Mouse (Mus musculus) intestine, embryonic 14.5 days (tissue): ENCODE measurements at regions not wholly inside any gene's neighbourhood (a gene's known extent, or its start where the extent isn't known, plus 50 kb on each side); places are given as distances from the start of the nearest gene placed in this dataset.
"Not testable (repeated sequence)": the region's sequence is repeated elsewhere in the genome, so short reads cannot be mapped to it uniquely, and the experiment has no call there.

Experiments used
- ATAC-seq: fragments of 200-750 bp; cut with Nextera tagmentation; replicated peaks from 2 replicates; pipeline ENCODE4 v1.8.0; 2017; ENCODE audit warnings: low read depth, moderate number of reproducible peaks, moderate TSS enrichment, moderate library complexity; ENCODE audit not compliant: low FRiP score, low TSS enrichment
- DNase-seq: peaks from one replicate; pipeline ENCODE4 v3.0.0-alpha.2; 2018; ENCODE audit warnings: low spot score
- H3K27ac ChIP-seq: fragments of 300-500 bp; sonication (generic); 2 replicates; pipeline ENCODE4 v1.5.1; 2014; ENCODE audit warnings: low read depth, mild to moderate bottlenecking, control low read depth
- H3K27me3 ChIP-seq: fragments of 300-500 bp; sonication (generic); replicated peaks from 2 replicates; pipeline ENCODE4 v1.6.1; 2014; ENCODE audit warnings: low read length, control low read depth; ENCODE audit not compliant: control insufficient read depth, insufficient read depth
- H3K36me3 ChIP-seq: fragments of 300-500 bp; sonication (generic); 2 replicates; pipeline ENCODE4 v1.6.1; 2014; ENCODE audit warnings: low read length, control low read depth; ENCODE audit not compliant: control insufficient read depth, insufficient read depth
- H3K4me1 ChIP-seq: fragments of 300-500 bp; sonication (generic); replicated peaks from 2 replicates; pipeline ENCODE4 v1.6.1; 2014; ENCODE audit warnings: low read length, control low read depth, mixed read lengths; ENCODE audit not compliant: control insufficient read depth, insufficient read depth
- H3K4me2 ChIP-seq: fragments of 300-500 bp; sonication (generic); 2 replicates; pipeline ENCODE4 v1.6.1; 2014; ENCODE audit warnings: low read length
- H3K4me3 ChIP-seq: fragments of 300-500 bp; sonication (generic); 2 replicates; pipeline ENCODE4 v1.5.1; 2014; ENCODE audit warnings: low read depth, low read length, control low read depth, mixed read lengths
- H3K9ac ChIP-seq: fragments of 300-500 bp; sonication (generic); 2 replicates; pipeline ENCODE4 v1.6.1; 2014; ENCODE audit warnings: mild to moderate bottlenecking, low read length
- H3K9me3 ChIP-seq: fragments of 300-500 bp; sonication (generic); 2 replicates; pipeline ENCODE4 v1.6.1; 2016; ENCODE audit warnings: low read length, control low read depth; ENCODE audit not compliant: control insufficient read depth
- WGBS: fragments of 180-500 bp; shearing (Covaris S2); extraction: QIAGEN DNeasy Blood & Tissue Kit; methylation state at CpG from one replicate; pipeline ENCODE4 v1.1.7; 2014; 5-methylcytosine and 5-hydroxymethylcytosine counted together

- no peaks in the 10 kb centered on the region for H3K9me3 ChIP-seq
- 72% methylated on average over 5 of the region's 5 CpGs for WGBS
- H3K27me3 ChIP-seq: no peaks in the 10 kb centered on the region
- H3K27ac ChIP-seq: no peak overlapping the region
- H3K4me1 ChIP-seq: no peaks in the 10 kb centered on the region
- ATAC-seq (no peak), DNase-seq (no peak)
- no peak overlapping the region for H3K4me2 ChIP-seq
- no peak overlapping the region for H3K4me3 ChIP-seq
- H3K9ac ChIP-seq: no peak overlapping the region
- no peaks in the 10 kb centered on the region for H3K36me3 ChIP-seq
Measured at GRCm38 (mm10) chr15:42111811-42112210, 1977.6 kb downstream of the 9330182O14Rik start.

GRCm38 (mm10) chr15:42127471-42127870 is 1993.3 kb downstream of the 9330182O14Rik start:
- Histone ChIP-seq H3K27me3 (no peaks in the 10 kb centered on the region), H3K4me2 (no peak overlapping the region), H3K36me3 (no peaks in the 10 kb centered on the region), H3K27ac (no peak overlapping the region), H3K9me3 (no peaks in the 10 kb centered on the region), H3K4me3 (no peak overlapping the region), H3K4me1 (no peaks in the 10 kb centered on the region), H3K9ac (no peak overlapping the region)
- no peak for DNase-seq
- ATAC-seq: no peak
- WGBS: 72% methylated on average over 1 of the region's 1 CpGs

- 81% methylated on average over 3 of the region's 3 CpGs for WGBS
- no peak overlapping the region for H3K9ac ChIP-seq
- no peak for DNase-seq
Measured at GRCm38 (mm10) chr15:42128976-42129375, 1994.8 kb downstream of the 9330182O14Rik start.

GRCm38 (mm10) chr15:42166546-42166945 is 2032.4 kb downstream of the 9330182O14Rik start:
- ATAC-seq: no peak
- no peaks in the 10 kb centered on the region for H3K27me3 ChIP-seq
- no peak overlapping the region for H3K4me3 ChIP-seq

More at GRCm38 (mm10) chr15:42128976-42129375, 1994.8 kb downstream of the 9330182O14Rik start:
- no peaks in the 10 kb centered on the region for H3K36me3 ChIP-seq
- no peak for ATAC-seq
- H3K27ac ChIP-seq: no peak overlapping the region
- H3K27me3 ChIP-seq: no peaks in the 10 kb centered on the region
- H3K9me3 ChIP-seq: no peaks in the 10 kb centered on the region
- H3K4me1 ChIP-seq: no peaks in the 10 kb centered on the region
- no peak overlapping the region for H3K4me2 ChIP-seq
- no peak overlapping the region for H3K4me3 ChIP-seq

GRCm38 (mm10) chr15:42177766-42178165 is 2043.6 kb downstream of the 9330182O14Rik start:
- DNase-seq, H3K9me3 ChIP-seq, H3K27me3 ChIP-seq, H3K36me3 ChIP-seq, H3K4me3 ChIP-seq, H3K9ac ChIP-seq, ATAC-seq, H3K4me2 ChIP-seq, H3K27ac ChIP-seq, H3K4me1 ChIP-seq: not testable (repeated sequence)
- 92% methylated on average over 1 of the region's 1 CpGs for WGBS

More at GRCm38 (mm10) chr15:42166546-42166945, 2032.4 kb downstream of the 9330182O14Rik start:
- H3K4me1 ChIP-seq: no peaks in the 10 kb centered on the region
- H3K9me3 ChIP-seq: no peaks in the 10 kb centered on the region
- H3K27ac ChIP-seq: no peak overlapping the region
- no peak overlapping the region for H3K9ac ChIP-seq
- no peak overlapping the region for H3K4me2 ChIP-seq
- no peak for DNase-seq
- no peaks in the 10 kb centered on the region for H3K36me3 ChIP-seq

- H3K4me3 ChIP-seq: no peak overlapping the region
- WGBS: 51% methylated on average over 5 of the region's 5 CpGs
- no peaks in the 10 kb centered on the region for H3K9me3 ChIP-seq
- peak; percentile 40; the same call in 1 of the 2 replicates for ATAC-seq
- H3K27ac ChIP-seq: no peak overlapping the region
- H3K27me3 ChIP-seq: no peaks in the 10 kb centered on the region
- H3K9ac ChIP-seq: no peak overlapping the region
- no peaks in the 10 kb centered on the region for H3K4me1 ChIP-seq
- no peaks in the 10 kb centered on the region for H3K36me3 ChIP-seq
- DNase-seq: no peak
- H3K4me2 ChIP-seq: no peak overlapping the region
Measured at GRCm38 (mm10) chr15:42207187-42207846, 2073.2 kb downstream of the 9330182O14Rik start.

- no peak for DNase-seq
- no peak overlapping the region for H3K27ac ChIP-seq
- no peak for ATAC-seq
- no peaks in the 10 kb centered on the region for H3K4me1 ChIP-seq
- H3K36me3 ChIP-seq: no peaks in the 10 kb centered on the region
- no peak overlapping the region for H3K9ac ChIP-seq
- H3K9me3 ChIP-seq: no peaks in the 10 kb centered on the region
- H3K4me3 ChIP-seq: no peak overlapping the region
- 91% methylated on average over 11 of the region's 11 CpGs for WGBS
- H3K27me3 ChIP-seq: no peaks in the 10 kb centered on the region
- H3K4me2 ChIP-seq: no peak overlapping the region
Measured at GRCm38 (mm10) chr15:42219496-42219895, 2085.3 kb downstream of the 9330182O14Rik start.

GRCm38 (mm10) chr15:42220005-42220404 is 2085.8 kb downstream of the 9330182O14Rik start:
- H3K9me3 ChIP-seq: no peaks in the 10 kb centered on the region
- H3K27ac ChIP-seq: no peak overlapping the region
- no peaks in the 10 kb centered on the region for H3K27me3 ChIP-seq
- no peaks in the 10 kb centered on the region for H3K4me1 ChIP-seq
- DNase-seq: no peak
- H3K9ac ChIP-seq: no peak overlapping the region
- H3K4me2 ChIP-seq: no peak overlapping the region
- no peak for ATAC-seq
- H3K4me3 ChIP-seq: no peak overlapping the region
- H3K36me3 ChIP-seq: no peaks in the 10 kb centered on the region
- WGBS: 68% methylated on average over 3 of the region's 3 CpGs

GRCm38 (mm10) chr15:42225006-42225405 is 2090.8 kb downstream of the 9330182O14Rik start:
- no peak overlapping the region for H3K4me3 ChIP-seq
- no peak overlapping the region for H3K9ac ChIP-seq
- no peak overlapping the region for H3K4me2 ChIP-seq
- DNase-seq (no peak), ATAC-seq (no peak)
- no peak overlapping the region for H3K27ac ChIP-seq
- no peaks in the 10 kb centered on the region for H3K27me3 ChIP-seq
- no peaks in the 10 kb centered on the region for H3K9me3 ChIP-seq
- no peaks in the 10 kb centered on the region for H3K36me3 ChIP-seq
- 32% methylated on average over 1 of the region's 1 CpGs for WGBS
- H3K4me1 ChIP-seq: no peaks in the 10 kb centered on the region
